Mouse (Mus musculus) heart, postnatal 10 days (tissue): ENCODE measurements around the gene Slc47a2. TPM values are rescaled to one million over a fixed set of nuclear protein-coding genes. Genes with fewer than 3 reads are reported as not detected.

Experiments
- total RNA-seq, 2 experiments: library from RNA; stranded (reverse); gene quantifications; 2 replicates each; pipeline ENCODE4 v1.2.3; 2021

Slc47a2 gene
- total RNA-seq, 2 experiments from 2014 or later, result 0.10 TPM

Other genes starting within 250 kb of the Slc47a2 start
- 1 to 10 TPM in 1 of 2 experiments, under 1 TPM in 1; 0.91 to 1.0 TPM for gene Tnfrsf13b, start 216.1 kb downstream of the Slc47a2 start, total RNA-seq
- 10 to 100 TPM; 55.1 to 57.6 TPM for gene Usp22, start 167.8 kb downstream of the Slc47a2 start, total RNA-seq
- under 1 TPM; 0.45 to 0.89 TPM for gene Aldh3a1, start 135.3 kb downstream of the Slc47a2 start, total RNA-seq
- 10 to 100 TPM; 47.0 to 48.4 TPM for gene Aldh3a2, start 75.4 kb downstream of the Slc47a2 start, total RNA-seq
- gene Slc47a1, start 35.5 kb upstream of the Slc47a2 start, total RNA-seq, result 10 to 100 TPM; 34.7 to 35.6 TPM
- under 1 TPM; 0.19 to 0.27 TPM for gene Rnf112, start 111.3 kb upstream of the Slc47a2 start, total RNA-seq
- 100 to 1,000 TPM; 112 to 142 TPM for gene Mfap4, start 142.6 kb upstream of the Slc47a2 start, total RNA-seq
- 10 to 100 TPM; 11.7 to 12.0 TPM for gene Mapk7, start 151.5 kb upstream of the Slc47a2 start, total RNA-seq
- gene B9d1, start 162.3 kb upstream of the Slc47a2 start, total RNA-seq, result 10 to 100 TPM; 10.2 to 10.3 TPM
- 10 to 100 TPM; 36.5 to 37.4 TPM for gene Epn2, start 236.8 kb upstream of the Slc47a2 start, total RNA-seq